Mouse (Mus musculus) CH12.LX (cell line): ENCODE measurements around the gene Smim24.

Experiments
- BHLHE40 ChIP-seq: IDR thresholded peaks from 2 replicates; pipeline ENCODE4 v1.6.1; 2011; ENCODE audit warnings: mild to moderate bottlenecking, low read depth, low read length, improper control_type of control experiment
- CTCF ChIP-seq, 2 experiments: IDR thresholded peaks in 1 of 2; conservative IDR thresholded peaks in 1 of 2; 2 replicates each; pipeline ENCODE4 v1.5.1; 2011 to 2012; ENCODE audit warnings: low read depth in 2 of 2, low read length in 2 of 2, improper control_type of control experiment in 1 of 2, inconsistent platforms in 1 of 2, mild to moderate bottlenecking in 1 of 2, moderate library complexity in 1 of 2
- EP300 ChIP-seq: IDR thresholded peaks from 2 replicates; pipeline ENCODE4 v1.6.1; 2011; ENCODE audit warnings: low read length, improper control_type of control experiment
- HCFC1 ChIP-seq: IDR thresholded peaks from 2 replicates; pipeline ENCODE4 v1.6.1; 2012; ENCODE audit warnings: low read depth, mild to moderate bottlenecking, inconsistent platforms, low read length, improper control_type of control experiment
- MAZ ChIP-seq: IDR thresholded peaks from 2 replicates; pipeline ENCODE4 v1.6.1; 2012; ENCODE audit warnings: low read depth, mild to moderate bottlenecking, inconsistent platforms, low read length, improper control_type of control experiment, moderate library complexity
- MEF2A ChIP-seq: IDR thresholded peaks from 2 replicates; pipeline ENCODE4 v1.6.1; 2014; ENCODE audit warnings: low read depth, mild to moderate bottlenecking, inconsistent platforms, low read length, improper control_type of control experiment, borderline replicate concordance
- SIN3A ChIP-seq: IDR thresholded peaks from 2 replicates; pipeline ENCODE4 v1.6.1; 2012; ENCODE audit warnings: low read length, improper control_type of control experiment, inconsistent platforms
- TBP ChIP-seq: conservative IDR thresholded peaks from 2 replicates; pipeline ENCODE4 v1.6.1; 2011; ENCODE audit warnings: low read depth, low read length, improper control_type of control experiment
- USF2 ChIP-seq: conservative IDR thresholded peaks from 2 replicates; pipeline ENCODE4 v1.6.1; 2011; ENCODE audit warnings: low read depth, low read length, improper control_type of control experiment

DNA sequence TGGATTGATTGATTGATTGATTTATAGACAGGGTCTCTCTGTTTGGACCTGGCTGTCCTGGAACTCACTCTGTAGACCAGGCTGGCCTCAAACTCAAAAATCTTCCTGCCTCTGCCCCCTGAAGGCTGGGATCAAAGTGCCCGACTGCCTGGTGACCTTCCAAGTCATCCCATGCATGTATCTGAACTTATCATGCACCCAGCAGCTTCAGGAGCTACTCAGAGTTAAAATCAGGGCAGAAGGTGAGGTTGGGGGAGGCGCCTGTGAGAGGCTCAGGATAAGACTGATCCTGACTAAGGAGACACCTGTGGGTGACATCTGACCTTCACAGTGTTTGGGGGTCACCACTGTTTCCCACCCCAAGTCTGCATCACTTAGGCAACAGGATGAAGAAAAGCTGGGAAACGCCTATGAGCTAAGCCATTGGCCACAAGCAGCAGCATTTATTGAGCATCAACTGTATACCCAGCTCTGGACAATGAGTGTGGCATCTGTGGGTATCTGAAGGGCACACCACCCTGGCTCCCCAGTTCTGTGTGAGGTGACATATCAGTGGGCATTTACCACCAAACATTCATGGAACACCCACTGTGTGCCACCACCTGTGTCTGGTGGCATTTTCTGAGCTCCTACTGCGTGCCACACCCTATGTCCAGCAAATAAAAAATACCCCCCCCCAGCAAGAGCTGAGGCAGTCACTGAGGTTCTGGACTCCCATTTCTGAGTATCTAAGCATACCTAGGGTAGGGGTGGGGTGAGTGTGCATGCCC is 30.8 kb downstream of the Smim24 start:
- no peak for TF ChIP-seq USF2
- TF ChIP-seq MEF2A = no peak
- TF ChIP-seq TBP = no peak
- no peak for TF ChIP-seq SIN3A
- TF ChIP-seq HCFC1 = no peak
- no peak for TF ChIP-seq CTCF (conservative IDR thresholded peaks at IDR 0.05 in 1 of 2, IDR thresholded peaks at IDR 0.05 in 1 of 2; ENCODE audit: low read depth in 2 of 2, low read length in 2 of 2)
- no peak for TF ChIP-seq MAZ
- no peak for TF ChIP-seq EP300
- TF ChIP-seq BHLHE40 = no peak
